Mouse (Mus musculus) adrenal gland, postnatal 10 days (tissue): ENCODE results near the gene Slc44a5. TPM values are rescaled to one million over a fixed set of nuclear protein-coding genes. Genes with fewer than 3 reads are reported as not detected.

Experiments used
- DNase-seq: peaks from one replicate; pipeline ENCODE4 v3.0.0; 2021; ENCODE audit warnings: mixed read lengths
- long read RNA-seq, 2 experiments: library from polyadenylated mRNA; stranded (forward); transcript quantifications; one replicate each; pipeline ENCODE4 v2.0.0; 2021
- total RNA-seq, 2 experiments: library from RNA; stranded (reverse); gene quantifications; 2 replicates each; pipeline ENCODE4 v1.2.3; 2021

The Slc44a5 gene
- under 1 TPM; 0.51 to 0.82 TPM for total RNA-seq
- long read RNA-seq, experiment 1, result 0 reads
- long read RNA-seq, experiment 2, result 0 reads

DNA sequence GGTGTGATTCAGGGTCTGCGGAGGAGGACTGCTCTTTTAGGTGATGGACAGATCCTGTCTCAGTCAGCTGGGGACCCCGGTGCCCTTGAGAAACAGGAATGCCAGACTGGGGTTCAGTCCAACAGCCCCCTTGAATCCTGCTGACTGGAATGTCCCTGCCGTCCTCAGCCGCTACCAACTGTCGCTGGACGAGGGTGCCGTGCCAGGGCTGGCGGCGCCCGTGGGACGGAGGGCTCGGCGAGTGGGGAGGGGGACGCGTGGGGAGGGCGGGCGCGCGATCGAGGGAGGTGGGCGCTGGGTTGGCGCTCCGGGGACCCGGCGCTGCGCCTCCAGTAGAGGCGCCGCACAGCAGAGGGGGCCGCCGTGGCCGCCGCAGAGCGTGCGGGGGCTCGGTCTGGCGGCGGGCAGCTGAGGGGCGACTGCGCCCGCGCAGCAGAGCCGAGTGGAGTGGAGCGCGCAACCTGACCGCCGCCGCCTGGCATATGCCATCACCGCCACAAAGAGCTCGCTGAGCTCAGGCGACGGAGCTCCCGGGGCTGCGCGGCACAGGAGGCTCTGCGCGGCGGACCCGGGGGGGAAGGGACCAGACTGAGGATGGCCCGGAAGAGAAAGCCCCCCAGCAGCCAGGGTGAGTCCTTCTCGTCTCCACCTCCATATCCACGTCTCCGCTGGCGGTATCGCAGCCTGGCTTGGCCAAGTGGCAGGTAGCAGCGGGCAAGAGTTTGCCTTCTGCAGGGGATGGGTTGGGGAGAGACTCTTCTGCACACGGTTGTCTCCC lies at the start of gene Slc44a5:
Gene Slc44a5, plus strand, starts transcription at position 266 of the 778 bp plus-strand sequence.
- DNase-seq, result peak; percentile 34

DNA sequence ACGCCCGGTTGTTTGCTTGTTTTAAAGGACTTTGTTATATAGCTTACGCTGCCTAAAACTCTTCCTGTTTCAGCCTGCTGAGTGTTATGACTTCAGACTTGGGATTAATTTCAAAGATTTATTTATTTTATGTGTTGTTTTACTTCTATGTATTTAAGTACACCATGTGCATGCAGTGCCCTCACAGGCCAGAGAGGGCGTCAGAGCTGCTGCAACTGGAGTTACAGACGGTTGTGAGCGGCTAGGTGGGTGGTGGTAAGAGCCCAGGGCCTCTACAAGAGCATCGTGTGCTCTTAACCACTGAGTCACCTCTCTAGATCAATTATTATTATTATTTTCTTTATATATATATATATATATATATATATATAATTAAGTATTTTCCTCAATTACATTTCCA lies 46.9 kb upstream of the Slc44a5 start:
- DNase-seq, result no peak

DNA sequence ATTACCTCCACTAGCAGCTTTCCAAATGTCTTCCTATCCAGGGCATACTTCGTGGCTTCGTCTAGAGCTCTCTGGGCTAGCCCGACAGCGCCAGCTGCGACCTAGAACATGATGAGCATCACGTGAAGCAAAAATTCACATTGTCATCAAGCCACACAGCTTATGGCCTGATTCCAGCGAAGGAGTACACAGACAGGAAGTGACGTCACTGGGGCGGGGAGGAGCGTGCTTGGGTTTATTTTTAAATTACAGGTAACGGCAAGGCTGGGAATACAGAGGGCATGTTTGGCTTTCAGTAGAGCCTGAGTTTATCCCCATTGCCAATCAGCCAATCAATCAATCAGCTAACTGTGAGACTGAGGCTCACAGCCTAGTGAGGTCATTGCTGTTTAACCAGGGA lies 43.7 kb upstream of the Slc44a5 start:
- DNase-seq, result no peak

- DNase-seq, result no peak
Observed at GRCm38 (mm10) chr3:153932461-153932860, 40.8 kb upstream of the Slc44a5 start.

- no peak for DNase-seq
Observed at GRCm38 (mm10) chr3:153935878-153936277, 37.4 kb upstream of the Slc44a5 start.

- no peak for DNase-seq
Observed at GRCm38 (mm10) chr3:153937116-153937810, 36.0 kb upstream of the Slc44a5 start.

GRCm38 (mm10) chr3:153940021-153940420 lies 33.2 kb upstream of the Slc44a5 start:
- no peak for DNase-seq

GRCm38 (mm10) chr3:153940486-153940885 lies 32.8 kb upstream of the Slc44a5 start:
- no peak for DNase-seq

GRCm38 (mm10) chr3:153941613-153942012 lies 31.6 kb upstream of the Slc44a5 start:
- DNase-seq, result no peak

GRCm38 (mm10) chr3:153943003-153943640 lies 30.1 kb upstream of the Slc44a5 start:
- peak; percentile 18 for DNase-seq

- no peak for DNase-seq
Observed at GRCm38 (mm10) chr3:153943901-153944334, 29.3 kb upstream of the Slc44a5 start.

- DNase-seq, result peak; percentile 100
Observed at GRCm38 (mm10) chr3:153944335-153944990, 28.8 kb upstream of the Slc44a5 start, which contains the start of gene Acadm. TSS of gene Acadm (minus strand) at chr3:153944632.

- peak; percentile 40 for DNase-seq
Observed at GRCm38 (mm10) chr3:153947271-153947670, 26.0 kb upstream of the Slc44a5 start.

GRCm38 (mm10) chr3:153948176-153948575 lies 25.1 kb upstream of the Slc44a5 start:
- DNase-seq, result peak; percentile 35

GRCm38 (mm10) chr3:153957916-153958315 lies 15.3 kb upstream of the Slc44a5 start:
- no peak for DNase-seq

GRCm38 (mm10) chr3:153959035-153959730 lies 14.1 kb upstream of the Slc44a5 start:
- DNase-seq, result peak; percentile 29

GRCm38 (mm10) chr3:153959731-153960207 lies 13.5 kb upstream of the Slc44a5 start:
- DNase-seq, result no peak

GRCm38 (mm10) chr3:153960884-153961283 lies 12.4 kb upstream of the Slc44a5 start:
- DNase-seq, result no peak

DNA sequence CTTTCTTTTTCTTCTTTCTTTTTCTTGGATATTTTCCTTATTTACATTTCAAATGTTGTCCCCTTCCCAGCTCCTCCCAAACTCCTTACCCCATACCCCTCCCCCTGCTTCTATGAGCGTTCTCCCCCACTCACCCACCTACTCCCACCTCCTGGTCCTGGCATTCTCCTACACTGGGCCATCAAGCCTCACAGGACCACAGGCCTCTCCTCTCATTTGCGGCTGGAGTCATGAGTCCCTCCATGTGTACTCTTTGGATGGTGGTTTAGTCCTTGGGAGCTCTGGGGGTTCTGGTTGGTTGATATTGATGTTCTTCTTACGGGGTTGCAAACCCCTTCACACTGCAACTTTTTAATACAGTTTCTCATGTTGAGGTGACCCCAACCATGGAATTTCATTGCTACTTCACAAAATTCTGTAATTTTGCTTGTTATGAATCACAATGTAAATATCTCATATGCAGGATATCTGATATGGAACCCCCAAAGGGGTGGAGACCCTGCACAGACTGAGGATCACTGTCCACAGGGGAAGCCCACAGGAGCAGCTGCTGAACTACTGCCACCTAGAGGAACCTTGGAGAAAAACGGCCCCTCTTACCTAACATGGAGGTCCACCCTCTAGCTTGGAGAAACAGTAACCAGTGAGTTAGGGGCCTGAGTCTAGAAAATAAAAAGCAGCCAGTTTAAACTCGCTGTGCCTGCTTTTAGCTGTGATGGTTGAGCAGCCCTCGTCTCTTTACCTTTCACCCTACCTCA lies 11.4 kb upstream of the Slc44a5 start:
- DNase-seq, result peak; percentile 30

DNA sequence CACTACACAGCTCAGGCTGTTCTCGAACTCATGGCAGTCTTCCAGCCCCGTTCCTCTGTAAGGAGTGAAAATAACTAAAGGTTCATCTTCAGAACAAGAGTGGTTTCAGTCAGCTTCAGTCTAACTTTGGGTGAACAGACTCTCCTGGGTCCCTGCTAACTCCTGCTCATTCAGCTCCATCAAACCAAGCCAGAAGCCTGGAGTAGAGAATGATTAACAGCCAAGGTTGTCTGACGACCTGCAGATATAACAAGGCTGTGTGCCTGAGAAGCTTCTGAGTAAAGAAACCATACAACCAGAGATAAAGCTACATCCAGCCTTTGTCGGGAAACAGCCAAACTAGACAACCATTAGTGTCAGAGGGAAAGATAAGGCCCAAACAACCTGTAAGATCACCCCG lies 5.8 kb upstream of the Slc44a5 start:
- DNase-seq, result no peak

DNA sequence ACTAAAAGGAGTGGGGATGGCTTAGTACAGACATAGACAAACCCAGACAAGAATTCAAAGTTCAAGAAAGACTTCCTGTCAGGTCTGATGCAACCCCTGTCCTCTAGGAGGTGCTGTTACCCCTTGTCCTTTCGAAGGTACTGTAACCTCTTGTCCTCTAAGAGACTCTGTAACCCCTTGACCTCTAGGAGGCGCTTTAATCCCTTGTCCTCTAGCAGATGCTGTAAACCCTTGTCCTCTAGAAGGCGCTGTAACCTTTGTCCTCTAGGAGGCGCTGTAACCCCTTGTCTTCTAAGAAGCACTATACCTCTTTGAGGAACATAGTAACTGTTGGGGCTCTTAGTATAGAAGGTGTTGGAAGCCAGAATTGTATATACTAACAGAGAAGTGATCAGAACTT lies 4.7 kb upstream of the Slc44a5 start:
- DNase-seq, result peak; percentile 36
